Mouse (Mus musculus) CH12.LX (cell line): Measurements from ENCODE around the gene Ice1. TPM values are rescaled to one million over a fixed set of nuclear protein-coding genes. Genes with fewer than 3 reads are reported as not detected.

Experiments
- DNase-seq: peaks from one replicate; pipeline ENCODE4 v3.0.0-alpha.2; 2013; ENCODE audit errors: extremely low read depth
- H3K27ac ChIP-seq: 2 replicates; pipeline ENCODE4 v1.5.1; 2012; ENCODE audit warnings: low read depth, mild to moderate bottlenecking, control low read depth, moderate library complexity; ENCODE audit not compliant: insufficient read depth
- H3K27me3 ChIP-seq: replicated peaks from 2 replicates; pipeline ENCODE3; 2012; ENCODE audit warnings: inconsistent platforms
- H3K36me3 ChIP-seq, 2 experiments: replicated peaks in 1 of 2; 2 replicates each; pipeline versions ENCODE3 to v1.6.1; 2012; ENCODE audit warnings: inconsistent platforms in 1 of 2, low read length in 1 of 2, mild to moderate bottlenecking in 1 of 2, mixed read lengths in 1 of 2, moderate library complexity in 1 of 2; ENCODE audit not compliant: control insufficient read depth in 1 of 2, insufficient read depth in 1 of 2
- H3K4me1 ChIP-seq, 2 experiments: 2 replicates each; pipeline ENCODE4 v1.6.1; 2012; ENCODE audit warnings: inconsistent platforms in 1 of 2, moderate library complexity in 1 of 2; ENCODE audit not compliant: insufficient read depth in 2 of 2, control insufficient read depth in 1 of 2
- H3K4me2 ChIP-seq: 2 replicates; pipeline ENCODE4 v1.6.1; 2012; ENCODE audit warnings: low read depth, mild to moderate bottlenecking, control low read depth; ENCODE audit not compliant: poor library complexity, insufficient read depth, severe bottlenecking
- H3K4me3 ChIP-seq, 3 experiments: fragments of 150-350 bp in 1 of 3; sonication (generic) in 1 of 3; replicated peaks in 1 of 3; 2 replicates each; pipeline versions ENCODE3 to v1.5.1; 2011 to 2012; ENCODE audit warnings: low read depth in 2 of 3, low read length in 2 of 3, mild to moderate bottlenecking in 2 of 3, moderate library complexity in 2 of 3, control low read depth in 1 of 3, improper control_type of control experiment in 1 of 3, inconsistent platforms in 1 of 3, mixed read lengths in 1 of 3; ENCODE audit not compliant: poor library complexity in 1 of 3
- H3K79me2 ChIP-seq: replicated peaks from 2 replicates; pipeline ENCODE4 v1.6.1; 2012; ENCODE audit warnings: mild to moderate bottlenecking, moderate library complexity; ENCODE audit not compliant: control insufficient read depth, poor library complexity, insufficient read depth, severe bottlenecking; ENCODE audit errors: extremely low read depth
- H3K9ac ChIP-seq: 2 replicates; pipeline ENCODE4 v1.6.1; 2012; ENCODE audit warnings: low read depth, mild to moderate bottlenecking, control low read depth, moderate library complexity; ENCODE audit not compliant: insufficient read depth
- H3K9me3 ChIP-seq: replicated peaks from 2 replicates; pipeline ENCODE3; 2012; ENCODE audit warnings: low read length, inconsistent platforms, mixed read lengths
- CHD1 ChIP-seq: IDR thresholded peaks from 2 replicates; pipeline ENCODE4 v1.6.1; 2012; ENCODE audit warnings: low read depth, low read length, improper control_type of control experiment, inconsistent platforms
- CTCF ChIP-seq, 2 experiments: IDR thresholded peaks in 1 of 2; conservative IDR thresholded peaks in 1 of 2; 2 replicates each; pipeline ENCODE4 v1.5.1; 2011 to 2012; ENCODE audit warnings: low read depth in 2 of 2, low read length in 2 of 2, improper control_type of control experiment in 1 of 2, inconsistent platforms in 1 of 2, mild to moderate bottlenecking in 1 of 2, moderate library complexity in 1 of 2
- EP300 ChIP-seq: IDR thresholded peaks from 2 replicates; pipeline ENCODE4 v1.6.1; 2011; ENCODE audit warnings: low read length, improper control_type of control experiment
- ETS1 ChIP-seq: conservative IDR thresholded peaks from 2 replicates; pipeline ENCODE4 v1.6.1; 2012; ENCODE audit warnings: low read depth, mild to moderate bottlenecking, inconsistent platforms, low read length, improper control_type of control experiment, moderate library complexity
- IRF4 ChIP-seq: IDR thresholded peaks from 2 replicates; pipeline ENCODE4 v1.6.1; 2014; ENCODE audit warnings: low read depth, mild to moderate bottlenecking, inconsistent platforms, low read length, improper control_type of control experiment
- JUN ChIP-seq: IDR thresholded peaks from 2 replicates; pipeline ENCODE4 v1.6.1; 2011; ENCODE audit warnings: low read depth, mild to moderate bottlenecking, low read length, improper control_type of control experiment, moderate library complexity; ENCODE audit not compliant: insufficient read depth
- MAX ChIP-seq: IDR thresholded peaks from 2 replicates; pipeline ENCODE4 v1.6.1; 2011; ENCODE audit warnings: low read length, improper control_type of control experiment
- MXI1 ChIP-seq: IDR thresholded peaks from 2 replicates; pipeline ENCODE4 v1.6.1; 2011; ENCODE audit warnings: mild to moderate bottlenecking, low read depth, low read length, improper control_type of control experiment
- MYC ChIP-seq: IDR thresholded peaks from 2 replicates; pipeline ENCODE4 v1.6.1; 2011; ENCODE audit warnings: low read depth, mild to moderate bottlenecking, improper control_type of control experiment, low read length
- PAX5 ChIP-seq: IDR thresholded peaks from 2 replicates; pipeline ENCODE4 v1.6.1; 2012; ENCODE audit warnings: low read length, inconsistent platforms, mixed read lengths
- POLR2A ChIP-seq: IDR thresholded peaks from 2 replicates; pipeline ENCODE4 v1.6.1; 2011; ENCODE audit warnings: low read depth, mild to moderate bottlenecking, improper control_type of control experiment, low read length
- RAD21 ChIP-seq: IDR thresholded peaks from 2 replicates; pipeline ENCODE4 v1.6.1; 2011; ENCODE audit warnings: low read depth, mild to moderate bottlenecking, low read length, improper control_type of control experiment, moderate library complexity
- SMC3 ChIP-seq: IDR thresholded peaks from 2 replicates; pipeline ENCODE4 v1.6.1; 2011; ENCODE audit warnings: low read depth, low read length, improper control_type of control experiment
- USF1 ChIP-seq: IDR thresholded peaks from 2 replicates; pipeline ENCODE4 v1.6.1; 2014; ENCODE audit warnings: low read depth, mild to moderate bottlenecking, inconsistent platforms, low read length, improper control_type of control experiment
- ZC3H11A ChIP-seq: IDR thresholded peaks from 2 replicates; pipeline ENCODE4 v1.6.1; 2012; ENCODE audit warnings: low read depth, mild to moderate bottlenecking, inconsistent platforms, low read length, improper control_type of control experiment
- ZMIZ1 ChIP-seq: IDR thresholded peaks from 2 replicates; pipeline ENCODE4 v1.6.1; 2012; ENCODE audit warnings: low read depth, mild to moderate bottlenecking, inconsistent platforms, low read length, improper control_type of control experiment
- ZNF384 ChIP-seq: IDR thresholded peaks from 2 replicates; pipeline ENCODE4 v1.6.1; 2012; ENCODE audit warnings: low read depth, low read length, improper control_type of control experiment, inconsistent platforms
- dilution Hi-C: fragments of 300-500 bp; cut with MboI; formaldehyde crosslinking; loops from 2 replicates; pipeline ENCODE4 v1.14.3; 2020; ENCODE audit warnings: low sequenced_read_pairs; ENCODE audit not compliant: extremely low pct_unique_long_range_greater_than_20kb, extremely low pct_ligation_motif_present
- in situ Hi-C: fragments of 300-500 bp; cut with MboI; formaldehyde crosslinking; loops from 3 replicates; pipeline ENCODE4 v1.14.3; 2019; ENCODE audit warnings: low sequenced_read_pairs, low pct_ligation_motif_present, low pct_unique_long_range_greater_than_20kb, mixed read lengths
- polyA plus RNA-seq: library from polyadenylated mRNA; unstranded; fragments of >175 nt; gene quantifications from 2 replicates; pipeline ENCODE4 v1.2.1, GENCODE M21; 2012; ENCODE audit warnings: low read depth; ENCODE audit not compliant: insufficient read length
- total RNA-seq, 2 experiments: library from RNA; depleted of rRNA; stranded (reverse); fragments of 300-350 nt in 1 of 2; fragments of >200 nt in 1 of 2; gene quantifications; 2 replicates each; pipeline ENCODE4 v1.2.3; 2012 to 2014

Ice1 gene
- total and polyA plus RNA-seq, 3 experiments = 25.5 to 29.5 (median 25.8) TPM

- DNase-seq = no peak
- no peak overlapping the region for H3K4me3 ChIP-seq
- no peak for TF ChIP-seq MXI1
- TF ChIP-seq USF1 = no peak
- no peak for TF ChIP-seq ETS1
- no peak for TF ChIP-seq POLR2A
- TF ChIP-seq EP300 = no peak
- TF ChIP-seq PAX5 = no peak
- TF ChIP-seq JUN = no peak
- TF ChIP-seq ZNF384 = no peak
- no peak for TF ChIP-seq RAD21
- TF ChIP-seq MAX = no peak
- no peak for TF ChIP-seq ZMIZ1
- TF ChIP-seq, all 38 proteins: peak for 0
- Histone ChIP-seq H3K9me3 (no peaks in the 10 kb centered on the region), H3K79me2 (no peaks in the 10 kb centered on the region), H3K27me3 (no peaks in the 10 kb centered on the region), H3K27ac (no peak overlapping the region), H3K4me1 (peaks cover 0 to 3% of the 10 kb centered on the region in 2 experiments; a peak in 1 of 4 replicates), H3K36me3 (no peaks in the 10 kb centered on the region), H3K9ac (no peak overlapping the region), H3K4me2 (no peak overlapping the region)
- in situ Hi-C loops (no loop called here), dilution Hi-C loops (no loop called here)
These were observed 44.2 kb upstream of the Ice1 start for GRCm38 (mm10) chr13:70681411-70682183.

GRCm38 (mm10) chr13:70680316-70680715 lies 42.9 kb upstream of the Ice1 start:
- H3K36me3 ChIP-seq = no peaks in the 10 kb centered on the region
- no peaks in the 10 kb centered on the region for H3K27me3 ChIP-seq
- H3K4me2 ChIP-seq = no peak overlapping the region
- no peak overlapping the region for H3K4me3 ChIP-seq
- H3K79me2 ChIP-seq = no peaks in the 10 kb centered on the region
- H3K9ac ChIP-seq = no peak overlapping the region
- no peak overlapping the region for H3K27ac ChIP-seq
- H3K4me1 ChIP-seq = peaks cover 0 to 3% of the 10 kb centered on the region in 2 experiments; a peak in 1 of 4 replicates
- no peaks in the 10 kb centered on the region for H3K9me3 ChIP-seq
- TF ChIP-seq MYC = no peak
- TF ChIP-seq SMC3 = no peak
- TF ChIP-seq MAX = no peak
- TF ChIP-seq IRF4 = no peak
- TF ChIP-seq ZNF384 = no peak
- no peak for TF ChIP-seq CHD1
- no peak for TF ChIP-seq PAX5
- no peak for TF ChIP-seq MXI1
- no peak for TF ChIP-seq CTCF (conservative IDR thresholded peaks at IDR 0.05 in 1 of 2, IDR thresholded peaks at IDR 0.05 in 1 of 2; ENCODE audit: low read depth in 2 of 2, low read length in 2 of 2)
- TF ChIP-seq EP300 = no peak
- no peak for TF ChIP-seq ZC3H11A
- dilution Hi-C loops (no loop called here), in situ Hi-C loops (no loop called here)
- DNase-seq = no peak
